9 mouse cellular contexts compared by ENCODE assay signal in genomic region chr5:92331635-92332338, GRCm38 (mm10). TPM values are rescaled to one million over a fixed set of nuclear protein-coding genes. Genes with fewer than 3 reads are reported as not detected.
A peak's percentile ranks its signal among the peaks of the same experiment; 100 is the strongest.
DNase-seq lines count a peak whose midpoint lies in the region; ATAC-seq and TF ChIP-seq lines count a peak whose summit lies in the region.
"Had no signal": no experiment of that assay in that cellular context is flagged by ENCODE, and none has a peak within 500 bp of the region (broad histone marks: within the 10 kb centered on the region; RNA-seq: fewer than 3 reads in every experiment).

TSS of gene Art3 (plus strand) at chr5:92331827.

- H3K4me3 ChIP-seq in layer of hippocampus, adult 2 months, result peak within 1 kb of the TSS; percentile 48
- H3K4me3 ChIP-seq in limb, embryonic 15.5 days, result peak within 1 kb of the TSS; percentile 14; the same call in 1 of the 2 replicates
- no peak within 1 kb of the TSS for H3K4me3 ChIP-seq in midbrain, embryonic 15.5 days
- H3K4me3 ChIP-seq: embryonic facial prominence, embryonic 12.5 days had no signal

- no peak for TF ChIP-seq CTCF in layer of hippocampus, adult 2 months (conservative IDR thresholded peaks at IDR 0.05)

- no peaks in the 10 kb centered on the region for H3K36me3 ChIP-seq in limb, embryonic 15.5 days
- no peaks in the 10 kb centered on the region for H3K36me3 ChIP-seq in midbrain, embryonic 15.5 days (replicated peaks)
- H3K36me3 ChIP-seq: embryonic facial prominence, embryonic 12.5 days had no signal

- H3K27me3 ChIP-seq in limb, embryonic 15.5 days, result no peaks in the 10 kb centered on the region
- no peaks in the 10 kb centered on the region for H3K27me3 ChIP-seq in midbrain, embryonic 15.5 days (replicated peaks)
- H3K27me3 ChIP-seq: embryonic facial prominence, embryonic 12.5 days had no signal

- no peak within 1 kb of the TSS for H3K9ac ChIP-seq in limb, embryonic 15.5 days
- H3K9ac ChIP-seq in midbrain, embryonic 15.5 days, result no peak within 1 kb of the TSS
- H3K9ac ChIP-seq: embryonic facial prominence, embryonic 12.5 days had no signal

- no peak for ATAC-seq in limb, embryonic 15.5 days (ENCODE audit: insufficient number of reproducible peaks, low FRiP score, low TSS enrichment, low read depth)
- ATAC-seq in midbrain, embryonic 15.5 days (replicated peaks), result no peak

- H3K27ac ChIP-seq in layer of hippocampus, adult 2 months, result peak within 1 kb of the TSS; percentile 14; the same call in 1 of the 2 replicates
- peak within 1 kb of the TSS; percentile 84 for H3K27ac ChIP-seq in limb, embryonic 15.5 days
- no peak within 1 kb of the TSS for H3K27ac ChIP-seq in midbrain, embryonic 15.5 days
- H3K27ac ChIP-seq: embryonic facial prominence, embryonic 12.5 days had no signal

- H3K4me2 ChIP-seq in limb, embryonic 15.5 days, result peak within 1 kb of the TSS; percentile 35
- no peak within 1 kb of the TSS for H3K4me2 ChIP-seq in midbrain, embryonic 15.5 days
- H3K4me2 ChIP-seq: embryonic facial prominence, embryonic 12.5 days had no signal

- no peaks in the 10 kb centered on the region for H3K9me3 ChIP-seq in limb, embryonic 15.5 days
- H3K9me3 ChIP-seq in midbrain, embryonic 15.5 days, result no peaks in the 10 kb centered on the region
- H3K9me3 ChIP-seq: embryonic facial prominence, embryonic 12.5 days had no signal

- WGBS in limb, embryonic 15.5 days, result 81% methylated on average over 17 of the region's 17 CpGs
- 92% methylated on average over 17 of the region's 17 CpGs for WGBS in midbrain, embryonic 15.5 days

- peaks cover 10% of the 10 kb centered on the region for H3K4me1 ChIP-seq in limb, embryonic 15.5 days
- H3K4me1 ChIP-seq in midbrain, embryonic 15.5 days, result no peaks in the 10 kb centered on the region
- H3K4me1 ChIP-seq: embryonic facial prominence, embryonic 12.5 days had no signal

- no peak for DNase-seq in layer of hippocampus, adult 2 months (ENCODE audit: low spot score in 2 of 2)
- DNase-seq in layer of hippocampus, adult 11-12 months (ENCODE audit: low spot score), result no peak
- no peak for DNase-seq in adrenal gland, postnatal 25 days
- DNase-seq in gastrocnemius, postnatal 4 days (ENCODE audit: low spot score in 2 of 2), result no peak
- no peak for DNase-seq in cerebellum, postnatal 10 days
- DNase-seq in embryo, embryonic 11 days, result no peak

RNA-seq across cellular contexts. Expression of gene Art3, which starts in this region (rescaled TPM):
- total RNA-seq in layer of hippocampus, adult 2 months (2021), result 1 to 10 TPM; 3.7 to 4.8 TPM
- 50.0 and 51.8 TPM in 2 replicates for total RNA-seq in adrenal gland, postnatal 25 days (2021)
- total RNA-seq in gastrocnemius, postnatal 4 days (2021), result 100 to 1,000 TPM; 257 to 310 TPM
- 7.3 and 13.3 TPM in 2 replicates for polyA plus RNA-seq in limb, embryonic 15.5 days (2015; fragmentation: Nextera tagmentation; extraction: Ambion mirVana)
- polyA plus RNA-seq in midbrain, embryonic 15.5 days (2015; fragmentation: Nextera tagmentation; extraction: Ambion mirVana), result 4.5 and 5.5 TPM in 2 replicates
